Mouse (Mus musculus): Measurements from ENCODE around the gene Adam10.

Gene Adam10

DNA sequence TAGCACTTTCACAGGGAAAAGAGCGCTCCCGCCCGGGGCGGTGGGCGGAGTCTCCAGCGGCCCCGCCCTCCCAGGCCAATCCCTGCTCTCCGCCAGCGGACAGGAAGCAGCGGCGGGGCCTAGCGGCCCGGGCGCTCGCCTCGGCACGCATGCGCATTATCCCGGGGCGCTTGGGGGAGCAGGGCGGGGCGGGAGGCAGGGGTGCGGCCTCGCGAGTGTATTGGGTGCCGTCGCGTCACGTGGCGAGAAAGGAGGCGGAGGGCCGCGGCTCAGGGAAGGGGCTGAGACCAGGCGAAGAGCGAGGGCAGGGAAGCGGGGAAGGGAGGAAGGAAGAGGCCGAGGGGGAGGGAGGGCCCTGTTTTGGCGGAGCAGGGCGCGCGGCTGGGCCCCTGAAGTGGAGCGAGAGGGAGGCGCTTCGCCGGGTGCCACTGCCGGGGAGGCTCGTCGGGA, at the start of gene Adam10:
TSS of gene Adam10 (plus strand) at position 316 of the 450 bp plus-strand sequence.
- peak; percentile 99 for DNase-seq

DNA sequence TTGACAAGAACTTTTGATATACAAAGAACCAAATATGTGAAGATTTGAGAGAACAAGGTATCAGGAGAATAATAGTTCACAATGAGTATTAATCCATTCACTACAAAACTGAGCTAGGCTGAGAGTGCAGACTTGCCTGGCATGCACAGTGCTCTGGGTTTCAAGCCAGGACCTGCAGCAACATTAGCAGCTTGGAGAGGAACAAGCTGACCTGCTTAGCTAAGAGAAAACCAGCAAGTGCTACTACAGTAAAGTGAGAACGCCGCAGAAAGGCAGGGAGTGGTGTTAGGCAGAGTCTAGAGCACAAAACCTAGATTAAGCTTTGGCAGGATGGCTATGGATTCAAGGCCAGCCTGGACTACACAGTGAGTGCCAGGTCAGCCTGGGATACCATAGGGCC, 49.1 kb upstream of the Adam10 start:
- DNase-seq = no peak

GRCm38 (mm10) chr9:70631665-70632064, 47.1 kb upstream of the Adam10 start:
- no peak for DNase-seq

DNA sequence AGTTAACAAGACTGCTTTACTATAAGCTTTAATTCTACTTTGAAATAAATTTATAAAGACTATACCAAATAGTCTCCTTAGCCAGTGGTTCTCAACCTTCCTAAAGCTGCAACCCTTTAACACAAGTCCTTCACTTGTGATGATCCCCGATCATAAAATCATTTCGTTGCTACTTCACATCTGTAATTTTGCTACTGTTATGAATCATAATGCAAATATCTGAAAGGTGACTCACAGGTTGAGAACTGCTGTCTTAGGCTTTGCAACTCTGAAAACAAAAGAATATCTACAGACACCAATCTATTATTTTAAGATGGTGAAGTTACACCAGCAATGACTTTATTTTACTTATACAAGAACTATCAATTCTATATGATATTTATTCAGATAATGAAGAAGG, 42.0 kb upstream of the Adam10 start:
- no peak for DNase-seq

GRCm38 (mm10) chr9:70650260-70650659, 28.5 kb upstream of the Adam10 start:
- no peak for DNase-seq

DNA sequence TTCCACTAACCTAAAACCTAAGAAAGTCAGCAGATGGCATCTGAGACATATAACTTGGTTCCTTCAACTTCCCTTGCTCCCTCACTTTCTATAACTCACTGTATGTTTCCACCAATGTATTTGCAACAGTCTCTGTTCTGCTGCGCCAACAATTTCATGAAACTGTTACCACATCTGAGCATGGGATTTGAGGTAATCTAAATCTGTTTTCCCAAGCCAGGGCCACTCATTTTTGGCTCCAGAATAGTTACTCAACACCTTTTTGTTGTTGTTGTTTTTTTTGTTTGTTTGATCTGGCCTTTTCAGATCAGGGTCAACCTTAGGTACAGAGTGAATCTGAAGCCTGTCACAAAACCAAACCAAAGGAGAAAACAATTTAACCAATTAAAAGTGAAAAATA, 27.8 kb upstream of the Adam10 start:
- no peak for DNase-seq

GRCm38 (mm10) chr9:70652221-70652620, 26.6 kb upstream of the Adam10 start:
- DNase-seq = no peak

DNA sequence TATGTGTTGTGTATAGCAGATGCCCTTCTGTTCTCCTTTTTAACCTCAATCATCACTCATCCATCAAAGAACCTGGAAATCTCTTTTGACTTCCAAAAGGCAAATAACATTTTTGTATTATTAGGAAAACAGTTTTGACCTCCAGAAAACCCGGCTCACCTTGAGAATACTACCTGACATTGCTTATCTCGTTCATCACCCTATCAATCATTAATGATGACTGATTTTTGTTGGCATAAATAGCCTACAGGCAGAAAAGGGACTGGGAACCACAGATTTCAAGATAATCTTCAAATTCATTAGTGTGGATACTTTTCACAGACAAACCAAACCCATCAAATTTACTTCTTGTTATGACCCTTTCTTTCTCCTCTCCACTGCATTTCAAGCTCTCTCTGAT, 24.9 kb upstream of the Adam10 start:
- no peak for DNase-seq

DNA sequence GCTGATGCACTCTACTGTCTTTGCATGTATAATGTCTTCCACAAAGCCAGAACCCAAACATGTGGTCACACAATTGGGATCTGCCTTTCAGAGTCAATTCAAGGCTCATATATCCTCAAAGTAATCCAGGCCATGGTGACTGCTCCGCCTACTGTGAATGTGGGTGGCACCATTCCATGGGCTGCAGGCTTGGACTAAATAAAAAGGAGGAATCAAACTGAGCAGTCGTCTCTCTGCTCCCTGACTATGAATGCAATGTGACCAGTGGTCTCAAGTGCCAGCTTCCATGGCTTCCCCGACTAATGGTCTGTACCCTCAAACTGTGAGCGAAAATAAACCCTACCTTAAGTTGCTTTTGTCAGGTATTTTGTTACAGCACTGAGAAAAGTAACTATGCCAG, 24.3 kb upstream of the Adam10 start:
- no peak for DNase-seq

DNA sequence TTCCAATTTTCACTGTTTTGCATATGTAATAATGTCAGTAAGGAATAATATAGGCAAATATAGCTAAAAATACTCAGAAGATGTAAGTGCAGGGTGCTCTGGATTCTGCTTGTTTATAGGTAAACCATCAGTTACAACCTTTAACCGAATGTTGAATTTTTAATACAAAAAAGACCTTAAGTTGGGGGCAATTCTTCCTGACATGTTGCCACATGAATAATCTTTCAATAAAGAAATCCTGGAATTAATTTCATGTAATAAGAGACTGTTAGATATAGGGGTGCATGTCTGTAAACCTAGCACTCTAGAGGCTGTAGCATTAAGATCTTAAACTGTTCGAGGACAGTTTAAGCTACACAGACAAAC, 23.1 kb upstream of the Adam10 start:
- DNase-seq = no peak

DNA sequence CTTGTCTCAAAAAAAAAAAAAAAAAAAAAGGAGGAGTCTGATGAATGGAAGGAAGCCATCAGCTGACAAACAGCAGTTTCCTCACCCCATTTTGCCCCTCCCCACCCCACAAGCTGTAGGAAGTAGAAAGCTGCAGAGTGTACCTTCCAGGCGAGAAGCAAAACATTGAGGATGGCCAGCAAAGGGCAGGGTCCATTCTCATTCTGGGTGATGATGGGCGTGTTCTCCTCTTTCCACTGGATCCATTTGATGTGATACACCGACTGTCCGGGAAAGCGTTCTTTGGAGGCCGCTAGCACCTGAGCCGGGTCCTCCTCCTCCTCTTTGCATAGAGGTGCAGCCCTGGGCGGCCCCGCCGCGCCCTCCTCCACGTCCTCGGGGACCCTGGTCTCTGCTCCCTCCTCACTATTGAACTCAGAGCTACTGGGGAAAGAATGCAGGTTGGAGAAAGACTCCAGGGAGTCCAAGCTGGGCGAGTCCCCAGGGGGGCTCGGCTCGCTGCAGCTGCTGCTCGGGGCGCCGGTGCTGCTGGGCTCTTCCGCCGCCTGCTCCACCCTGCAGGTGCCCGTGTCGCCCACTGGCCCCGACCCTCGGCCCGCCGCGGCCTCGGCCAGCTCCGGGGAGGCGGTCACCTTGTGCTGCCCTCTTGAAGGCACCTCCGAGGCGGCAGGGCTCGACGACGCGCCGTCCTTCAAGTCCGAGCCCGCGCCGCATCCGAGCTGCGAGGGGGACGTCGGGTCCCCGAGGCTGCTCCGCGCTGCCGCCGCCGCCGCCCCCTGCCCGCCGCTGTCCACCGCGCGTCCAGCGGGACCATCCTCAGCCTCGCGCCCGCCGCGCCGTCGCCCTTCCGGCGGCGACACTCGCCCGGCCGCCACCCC, 22.4 kb upstream of the Adam10 start, which contains the start of gene Gm10642:
TSS of gene Gm10642 (plus strand) at position 122 of the 878 bp plus-strand sequence.
- peak; percentile 73 for DNase-seq

- DNase-seq = peak; percentile 98
Measured at GRCm38 (mm10) chr9:70657013-70657967, 21.5 kb upstream of the Adam10 start, which contains the start of gene Mindy2. Gene Mindy2 (minus strand): TSS chr9:70657174.

- DNase-seq = no peak
Measured at GRCm38 (mm10) chr9:70658266-70658665, 20.5 kb upstream of the Adam10 start.

DNA sequence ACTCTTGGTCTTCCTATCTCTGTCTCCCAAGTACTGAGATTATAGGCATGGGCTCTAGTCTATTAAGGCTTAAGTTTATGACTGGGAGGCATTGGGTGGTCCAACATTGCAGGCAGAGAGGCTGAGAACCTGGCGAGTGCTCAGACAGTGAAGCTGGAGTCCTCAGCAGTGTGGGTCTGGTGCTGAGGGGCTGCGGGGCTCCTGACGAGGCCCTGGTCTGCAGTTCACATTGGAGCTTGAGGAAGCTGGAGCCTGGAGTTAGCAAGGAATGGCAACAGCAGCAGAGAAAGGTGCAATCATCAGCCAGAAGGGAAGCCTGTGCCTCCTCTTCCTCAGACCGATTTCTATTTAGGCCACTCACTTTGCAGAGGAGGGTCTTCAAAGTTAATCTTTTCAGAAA, 13.9 kb upstream of the Adam10 start:
- no peak for DNase-seq

DNA sequence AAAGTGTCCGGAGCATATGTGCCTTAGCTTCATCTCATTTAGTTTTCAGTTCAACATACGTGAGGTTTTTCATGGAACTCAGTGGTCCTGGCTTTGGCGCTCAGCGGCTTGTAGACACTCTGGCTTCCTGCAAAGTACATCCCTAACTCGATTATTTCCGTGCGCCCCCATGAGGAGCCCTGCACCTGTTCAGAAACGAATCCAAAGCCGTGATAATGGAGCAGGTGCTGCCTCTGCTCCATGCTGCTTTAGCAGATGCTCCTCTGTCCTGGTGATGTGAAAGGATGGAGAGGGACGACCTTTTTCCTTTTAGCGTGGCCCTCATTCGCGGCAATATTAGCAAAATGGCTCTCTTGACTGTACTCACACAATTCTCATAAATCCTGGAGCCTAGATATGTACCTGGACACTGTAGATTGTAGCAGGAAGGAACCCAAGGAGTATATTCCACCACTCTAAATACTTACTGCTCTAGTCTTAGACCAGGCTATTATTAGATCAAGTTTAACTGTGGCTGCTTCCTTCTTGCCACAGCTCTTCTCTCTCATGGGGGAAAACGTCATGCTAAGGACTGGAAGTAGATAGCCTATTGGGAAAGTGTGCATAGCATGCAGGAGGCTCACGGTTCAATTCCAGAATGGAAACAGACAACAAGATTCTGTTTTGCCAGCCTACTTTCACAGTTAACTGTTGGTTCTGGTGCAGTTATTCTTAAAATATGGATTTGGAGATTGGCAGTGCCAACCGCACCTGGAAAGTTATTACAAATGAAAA, 13.2 kb upstream of the Adam10 start:
- DNase-seq = no peak

- peak; percentile 28 for DNase-seq
Measured at GRCm38 (mm10) chr9:70666811-70667210, 12.0 kb upstream of the Adam10 start.

DNA sequence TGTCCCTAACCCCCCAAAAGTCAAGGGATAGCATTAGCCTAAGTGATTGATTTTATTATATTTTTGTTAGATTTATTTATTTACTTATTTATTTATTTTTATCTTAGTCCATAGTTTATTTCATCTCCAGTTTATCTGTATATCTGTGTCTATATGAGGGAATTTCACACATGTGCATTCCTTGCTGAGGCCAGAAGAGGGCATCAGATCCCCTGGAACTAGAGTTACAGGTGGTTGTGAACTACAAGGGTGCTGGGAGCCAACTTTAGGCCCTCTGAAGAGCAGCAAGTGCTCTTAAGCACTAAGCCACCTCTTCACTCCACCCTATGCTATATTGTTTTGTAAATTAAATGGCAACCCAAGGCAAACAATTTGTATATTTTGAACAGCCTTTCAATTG, 10.7 kb upstream of the Adam10 start:
- no peak for DNase-seq

DNA sequence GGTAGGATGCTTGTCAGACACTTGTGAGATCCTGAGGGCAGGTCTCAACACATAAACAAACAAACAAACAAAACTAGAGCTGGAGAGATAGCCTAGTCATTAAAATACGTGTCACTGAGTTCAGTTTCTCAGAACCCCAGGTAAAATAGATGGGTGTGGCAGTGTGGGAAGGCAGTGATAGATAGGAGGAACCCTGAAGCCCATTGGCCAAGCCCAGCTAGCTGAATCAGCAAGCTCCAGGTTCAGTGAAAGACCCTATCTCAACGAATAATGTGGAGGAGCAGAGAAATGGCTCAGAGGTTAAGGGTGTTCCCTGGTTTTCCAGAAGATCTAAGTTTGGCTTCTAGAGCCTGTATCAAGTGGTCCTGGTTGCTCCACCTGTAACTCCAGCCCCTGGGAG, 9.6 kb upstream of the Adam10 start:
- DNase-seq = no peak

DNA sequence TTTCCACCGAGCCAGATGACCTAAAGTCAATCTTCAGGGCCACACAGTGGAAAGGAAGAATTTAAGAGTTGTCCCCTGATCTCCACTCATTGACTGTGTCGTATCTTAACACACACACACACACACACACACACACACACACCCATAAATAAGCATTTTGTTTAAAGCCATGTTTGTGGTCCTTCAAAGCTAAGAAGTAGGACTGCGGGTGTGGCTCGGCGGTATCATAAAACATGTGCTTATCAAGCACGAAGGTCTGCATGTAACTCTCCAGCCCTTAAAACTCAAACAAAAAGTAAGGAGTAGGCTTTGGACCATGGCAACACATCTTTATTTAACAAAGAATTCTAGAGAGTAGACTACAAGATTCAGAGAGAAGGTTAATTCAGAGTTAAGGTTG, 8.4 kb upstream of the Adam10 start:
- no peak for DNase-seq

DNA sequence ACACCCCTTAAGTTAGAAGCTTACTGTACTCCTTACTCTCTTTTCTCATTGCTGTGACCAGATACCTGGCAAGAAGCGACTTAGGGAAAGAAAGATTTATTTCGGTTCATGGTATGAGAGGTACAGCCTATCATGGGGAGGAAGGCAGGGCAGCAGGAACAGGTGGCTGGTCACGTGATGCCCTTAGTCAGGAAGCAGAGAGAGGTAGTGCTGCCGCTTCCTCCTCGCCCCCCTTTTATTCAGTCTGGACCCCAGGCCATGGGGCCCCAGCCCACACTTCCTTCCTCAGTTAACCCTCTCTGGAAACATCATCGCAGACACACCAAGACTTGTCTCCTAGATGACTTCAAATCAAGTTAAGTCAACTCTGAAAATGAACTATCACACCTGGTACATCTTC, 7.5 kb upstream of the Adam10 start:
- DNase-seq = peak; percentile 18

- DNase-seq = peak; percentile 45
Measured at GRCm38 (mm10) chr9:70671772-70672579, 6.8 kb upstream of the Adam10 start.

DNA sequence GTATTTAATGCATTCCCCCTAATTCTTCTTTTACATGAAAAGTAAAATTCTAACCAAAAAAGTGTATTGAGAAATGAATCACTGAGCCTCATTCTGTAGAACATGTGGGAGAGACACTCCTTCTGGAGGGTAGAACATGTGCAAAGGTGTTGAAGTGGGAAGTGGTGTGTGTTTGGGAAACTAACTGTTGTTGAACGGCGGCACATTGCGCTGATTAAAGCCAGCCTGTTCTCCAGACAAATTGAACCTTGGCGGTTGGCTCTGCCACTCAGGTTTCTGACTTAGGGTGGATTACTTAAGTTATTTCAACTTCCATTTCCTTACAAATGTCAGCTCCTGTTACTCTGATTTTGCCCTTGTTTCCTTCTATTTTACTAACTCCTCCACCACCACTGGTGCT, 5.1 kb upstream of the Adam10 start:
- no peak for DNase-seq

Measured in lung, postnatal 10 days (tissue).